Mouse (Mus musculus): ENCODE results near the gene Chrne. TPM values are rescaled to one million over a fixed set of nuclear protein-coding genes. Genes with fewer than 3 reads are reported as not detected.

The Chrne gene
- polyA plus RNA-seq, 1 experiment from 2014 or later: not detected

- no peak for ATAC-seq (ENCODE audit: insufficient number of reproducible peaks, insufficient read depth, low FRiP score, low read depth)
- Histone ChIP-seq H3K27me3 (ENCODE audit: control insufficient read depth, insufficient read depth, low read length) (no peaks in the 10 kb centered on the region), H3K27ac (ENCODE audit: low read length) (no peak overlapping the region), H3K9me3 (ENCODE audit: control insufficient read depth, low read depth, low read length) (no peaks in the 10 kb centered on the region), H3K9ac (replicated peaks; ENCODE audit: low read depth, low read length) (no peak overlapping the region), H3K4me3 (ENCODE audit: low read depth, low read length) (no peak overlapping the region), H3K36me3 (ENCODE audit: control insufficient read depth, insufficient read depth, low read length) (no peaks in the 10 kb centered on the region), H3K4me2 (replicated peaks; ENCODE audit: low read depth, low read length) (no peak overlapping the region), H3K4me1 (ENCODE audit: control insufficient read depth, insufficient read depth, low read length) (peaks cover 62% of the 10 kb centered on the region)
- WGBS: 84% methylated on average over 3 of the region's 3 CpGs
These were observed 38.1 kb downstream of the Chrne start for GRCm38 (mm10) chr11:70580921-70581320.

DNA sequence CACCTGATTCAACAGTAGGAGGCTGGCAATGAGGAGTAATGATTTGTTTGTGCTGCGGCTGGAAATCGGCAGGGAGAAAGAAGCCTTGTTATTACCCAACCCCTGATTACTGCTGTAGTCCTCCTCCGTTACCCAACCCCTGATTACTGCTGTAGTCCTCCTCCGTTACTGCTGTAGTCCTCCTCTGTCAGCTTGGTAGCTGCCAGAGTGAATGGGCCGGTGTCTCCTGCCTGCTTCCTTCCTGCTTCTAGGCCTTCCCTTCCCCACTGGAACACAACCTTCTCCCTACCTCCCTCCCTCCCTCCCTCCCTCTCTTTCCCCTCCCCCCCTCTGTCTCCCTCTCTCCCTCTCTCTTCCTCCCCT is 38.7 kb downstream of the Chrne start:
- Histone ChIP-seq H3K9me3 (ENCODE audit: control insufficient read depth, low read depth, low read length) (no peaks in the 10 kb centered on the region), H3K36me3 (ENCODE audit: control insufficient read depth, insufficient read depth, low read length) (no peaks in the 10 kb centered on the region), H3K27me3 (ENCODE audit: control insufficient read depth, insufficient read depth, low read length) (no peaks in the 10 kb centered on the region), H3K27ac (ENCODE audit: low read length) (peak overlapping the region; percentile 44; the same call in 1 of the 2 replicates), H3K4me2 (replicated peaks; ENCODE audit: low read depth, low read length) (no peak overlapping the region), H3K4me3 (ENCODE audit: low read depth, low read length) (no peak overlapping the region), H3K9ac (replicated peaks; ENCODE audit: low read depth, low read length) (no peak overlapping the region), H3K4me1 (ENCODE audit: control insufficient read depth, insufficient read depth, low read length) (peaks cover 56% of the 10 kb centered on the region)
- WGBS: 61% methylated on average over 5 of the region's 5 CpGs
- ATAC-seq (ENCODE audit: insufficient number of reproducible peaks, insufficient read depth, low FRiP score, low read depth): no peak

- Histone ChIP-seq H3K4me1 (ENCODE audit: control insufficient read depth, insufficient read depth, low read length) (peaks cover 54% of the 10 kb centered on the region), H3K4me2 (replicated peaks; ENCODE audit: low read depth, low read length) (no peak overlapping the region)
These were observed 39.2 kb downstream of the Chrne start for GRCm38 (mm10) chr11:70579710-70580357.

GRCm38 (mm10) chr11:70578962-70579361 is 40.1 kb downstream of the Chrne start:
- no peak overlapping the region for H3K4me3 ChIP-seq (ENCODE audit: low read depth, low read length)
- 82% methylated on average over 6 of the region's 6 CpGs for WGBS
- no peaks in the 10 kb centered on the region for H3K36me3 ChIP-seq (ENCODE audit: control insufficient read depth, insufficient read depth, low read length)
- no peaks in the 10 kb centered on the region for H3K9me3 ChIP-seq (ENCODE audit: control insufficient read depth, low read depth, low read length)
- H3K4me1 ChIP-seq (ENCODE audit: control insufficient read depth, insufficient read depth, low read length): peaks cover 51% of the 10 kb centered on the region
- H3K27me3 ChIP-seq (ENCODE audit: control insufficient read depth, insufficient read depth, low read length): no peaks in the 10 kb centered on the region
- no peak for ATAC-seq (ENCODE audit: insufficient number of reproducible peaks, insufficient read depth, low FRiP score, low read depth)
- no peak overlapping the region for H3K9ac ChIP-seq (replicated peaks; ENCODE audit: low read depth, low read length)
- no peak overlapping the region for H3K4me2 ChIP-seq (replicated peaks; ENCODE audit: low read depth, low read length)
- H3K27ac ChIP-seq (ENCODE audit: low read length): peak overlapping the region; percentile 84

More at GRCm38 (mm10) chr11:70579710-70580357, 39.2 kb downstream of the Chrne start:
- H3K27ac ChIP-seq (ENCODE audit: low read length): peak overlapping the region; percentile 44; the same call in 1 of the 2 replicates
- H3K4me3 ChIP-seq (ENCODE audit: low read depth, low read length): no peak overlapping the region
- WGBS: 65% methylated on average over 9 of the region's 9 CpGs
- H3K9ac ChIP-seq (replicated peaks; ENCODE audit: low read depth, low read length): no peak overlapping the region
- H3K36me3 ChIP-seq (ENCODE audit: control insufficient read depth, insufficient read depth, low read length): no peaks in the 10 kb centered on the region
- H3K9me3 ChIP-seq (ENCODE audit: control insufficient read depth, low read depth, low read length): no peaks in the 10 kb centered on the region
- no peak for ATAC-seq (ENCODE audit: insufficient number of reproducible peaks, insufficient read depth, low FRiP score, low read depth)
- no peaks in the 10 kb centered on the region for H3K27me3 ChIP-seq (ENCODE audit: control insufficient read depth, insufficient read depth, low read length)

DNA sequence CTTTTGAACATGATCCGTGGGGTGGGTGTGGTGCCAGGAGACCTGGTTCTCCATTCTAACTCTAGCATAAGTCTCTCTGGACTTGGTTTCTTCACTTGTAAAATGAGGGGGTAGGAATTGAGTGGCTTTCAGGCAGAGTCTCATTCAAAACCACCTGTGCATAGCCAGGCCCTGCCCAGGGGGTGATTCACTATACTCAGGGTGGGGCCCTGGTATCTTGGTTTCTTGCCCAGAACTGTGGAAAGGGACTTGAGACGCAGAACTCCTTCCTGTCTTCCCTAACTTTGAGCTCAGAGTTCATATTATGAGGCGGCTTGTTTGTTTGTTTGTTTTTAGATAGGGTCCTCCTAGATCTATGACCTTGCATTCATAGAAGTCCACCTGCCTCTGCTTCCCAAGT is 41.8 kb downstream of the Chrne start:
- ATAC-seq (ENCODE audit: insufficient number of reproducible peaks, insufficient read depth, low FRiP score, low read depth): no peak
- no peaks in the 10 kb centered on the region for H3K36me3 ChIP-seq (ENCODE audit: control insufficient read depth, insufficient read depth, low read length)
- 66% methylated on average over 3 of the region's 3 CpGs for WGBS
- H3K4me2 ChIP-seq (replicated peaks; ENCODE audit: low read depth, low read length): no peak overlapping the region
- peak overlapping the region; percentile 84; the same call in 1 of the 2 replicates for H3K27ac ChIP-seq (ENCODE audit: low read length)
- H3K27me3 ChIP-seq (ENCODE audit: control insufficient read depth, insufficient read depth, low read length): no peaks in the 10 kb centered on the region
- H3K4me1 ChIP-seq (ENCODE audit: control insufficient read depth, insufficient read depth, low read length): peaks cover 42% of the 10 kb centered on the region
- no peaks in the 10 kb centered on the region for H3K9me3 ChIP-seq (ENCODE audit: control insufficient read depth, low read depth, low read length)
- H3K9ac ChIP-seq (replicated peaks; ENCODE audit: low read depth, low read length): no peak overlapping the region
- no peak overlapping the region for H3K4me3 ChIP-seq (ENCODE audit: low read depth, low read length)

- peaks cover 36% of the 10 kb centered on the region for H3K4me1 ChIP-seq (ENCODE audit: control insufficient read depth, insufficient read depth, low read length)
- ATAC-seq (ENCODE audit: insufficient number of reproducible peaks, insufficient read depth, low FRiP score, low read depth): no peak
- H3K9ac ChIP-seq (replicated peaks; ENCODE audit: low read depth, low read length): no peak overlapping the region
- H3K27ac ChIP-seq (ENCODE audit: low read length): no peak overlapping the region
- no peaks in the 10 kb centered on the region for H3K36me3 ChIP-seq (ENCODE audit: control insufficient read depth, insufficient read depth, low read length)
- WGBS: 77% methylated on average over 6 of the region's 6 CpGs
- H3K4me2 ChIP-seq (replicated peaks; ENCODE audit: low read depth, low read length): no peak overlapping the region
- no peaks in the 10 kb centered on the region for H3K27me3 ChIP-seq (ENCODE audit: control insufficient read depth, insufficient read depth, low read length)
- H3K9me3 ChIP-seq (ENCODE audit: control insufficient read depth, low read depth, low read length): no peaks in the 10 kb centered on the region
- H3K4me3 ChIP-seq (ENCODE audit: low read depth, low read length): no peak overlapping the region
These were observed 45.1 kb downstream of the Chrne start for GRCm38 (mm10) chr11:70573872-70574271.

- Histone ChIP-seq H3K36me3 (ENCODE audit: control insufficient read depth, insufficient read depth, low read length) (no peaks in the 10 kb centered on the region; the same call in 1 of the 2 replicates), H3K4me1 (ENCODE audit: control insufficient read depth, insufficient read depth, low read length) (peaks cover 23% of the 10 kb centered on the region; the same call in 1 of the 2 replicates), H3K9me3 (ENCODE audit: control insufficient read depth, low read depth, low read length) (no peaks in the 10 kb centered on the region), H3K4me3 (ENCODE audit: low read depth, low read length) (no peak overlapping the region), H3K9ac (replicated peaks; ENCODE audit: low read depth, low read length) (no peak overlapping the region), H3K27ac (ENCODE audit: low read length) (peak overlapping the region; percentile 49; the same call in 1 of the 2 replicates), H3K27me3 (ENCODE audit: control insufficient read depth, insufficient read depth, low read length) (no peaks in the 10 kb centered on the region), H3K4me2 (replicated peaks; ENCODE audit: low read depth, low read length) (no peak overlapping the region)
- ATAC-seq (ENCODE audit: insufficient number of reproducible peaks, insufficient read depth, low FRiP score, low read depth): no peak
- WGBS: 53% methylated on average over 5 of the region's 5 CpGs
These were observed 46.6 kb downstream of the Chrne start for GRCm38 (mm10) chr11:70572348-70572902.

- H3K27ac ChIP-seq (ENCODE audit: low read length): no peak overlapping the region
- H3K4me2 ChIP-seq (replicated peaks; ENCODE audit: low read depth, low read length): no peak overlapping the region
- H3K9ac ChIP-seq (replicated peaks; ENCODE audit: low read depth, low read length): no peak overlapping the region
- H3K4me3 ChIP-seq (ENCODE audit: low read depth, low read length): no peak overlapping the region
- no peak for ATAC-seq (ENCODE audit: insufficient number of reproducible peaks, insufficient read depth, low FRiP score, low read depth)
- no peaks in the 10 kb centered on the region for H3K9me3 ChIP-seq (ENCODE audit: control insufficient read depth, low read depth, low read length)
- peaks cover 22% of the 10 kb centered on the region; the same call in 1 of the 2 replicates for H3K4me1 ChIP-seq (ENCODE audit: control insufficient read depth, insufficient read depth, low read length)
- no peaks in the 10 kb centered on the region for H3K27me3 ChIP-seq (ENCODE audit: control insufficient read depth, insufficient read depth, low read length)
- 89% methylated on average over 1 of the region's 1 CpGs for WGBS
- no peaks in the 10 kb centered on the region; the same call in 1 of the 2 replicates for H3K36me3 ChIP-seq (ENCODE audit: control insufficient read depth, insufficient read depth, low read length)
These were observed 47.4 kb downstream of the Chrne start for GRCm38 (mm10) chr11:70571641-70572040.

All from stomach, embryonic 14.5 days (tissue).